Mouse (Mus musculus) gastrocnemius, adult 2 months (tissue): ENCODE measurements around the gene Flt3. TPM values are rescaled to one million over a fixed set of nuclear protein-coding genes. Genes with fewer than 3 reads are reported as not detected.

ENCODE experiments used
- DNase-seq: peaks from one replicate; pipeline ENCODE4 v3.0.0; 2022
- H3K27ac ChIP-seq: fragments of 200-600 bp; 2 replicates; pipeline ENCODE4 v1.8.1; 2022; ENCODE audit warnings: mild to moderate bottlenecking
- H3K4me3 ChIP-seq: fragments of 200-600 bp; 2 replicates; pipeline ENCODE4 v1.8.1; 2022; ENCODE audit warnings: mild to moderate bottlenecking, moderate library complexity
- CTCF ChIP-seq: fragments of 200-600 bp; IDR thresholded peaks from 2 replicates; pipeline ENCODE4 v1.8.1; 2022; ENCODE audit warnings: antibody characterized with exemption, mild to moderate bottlenecking, moderate library complexity
- intact Hi-C: fragments of 180-260 bp; cut with DNase I; formaldehyde crosslinking; loops from one replicate; pipeline ENCODE4 v1.15.1; 2025
- microRNA-seq: library from miRNA; unstranded; fragments of <30 nt; microRNA quantifications from one replicate; pipeline ENCODE4 v1.2.0, GENCODE M21; 2021
- total RNA-seq, 2 experiments: library from RNA; stranded (reverse); gene quantifications; 2 replicates each; pipeline ENCODE4 v1.2.3; 2021

The Flt3 gene
- total RNA-seq, 2 experiments from 2014 or later, result not detected

- no peak for TF ChIP-seq CTCF
- DNase-seq, result no peak
- intact Hi-C loops, result no loop called here
- no peak overlapping the region for H3K4me3 ChIP-seq
- no peak overlapping the region for H3K27ac ChIP-seq
Measured at GRCm38 (mm10) chr5:147300917-147301780, 99.1 kb downstream of the Flt3 start.

GRCm38 (mm10) chr5:147300001-147300363 lies 100.3 kb downstream of the Flt3 start:
- no peak for DNase-seq
- Histone ChIP-seq H3K4me3 (no peak overlapping the region), H3K27ac (no peak overlapping the region)
- intact Hi-C loops, result no loop called here
- no peak for TF ChIP-seq CTCF

GRCm38 (mm10) chr5:147299255-147300000 lies 100.9 kb downstream of the Flt3 start:
- DNase-seq, result no peak
- no peak overlapping the region for H3K27ac ChIP-seq
- TF ChIP-seq CTCF, result peak; percentile 63
- peak overlapping the region; percentile 23 for H3K4me3 ChIP-seq
- intact Hi-C loops, result no loop called here

GRCm38 (mm10) chr5:147297249-147297648 lies 103.0 kb downstream of the Flt3 start:
- TF ChIP-seq CTCF, result no peak
- no peak overlapping the region for H3K27ac ChIP-seq
- intact Hi-C loops, result no loop called here
- no peak overlapping the region for H3K4me3 ChIP-seq
- no peak for DNase-seq

GRCm38 (mm10) chr5:147294121-147294520 lies 106.2 kb downstream of the Flt3 start:
- peak; percentile 8; the same call in 1 of the 2 replicates for TF ChIP-seq CTCF
- DNase-seq, result no peak
- Histone ChIP-seq H3K4me3 (no peak overlapping the region), H3K27ac (no peak overlapping the region)
- intact Hi-C loops, result no loop called here

GRCm38 (mm10) chr5:147293127-147293910 lies 107.0 kb downstream of the Flt3 start:
- TF ChIP-seq CTCF, result peak; percentile 67
- H3K27ac ChIP-seq, result no peak overlapping the region
- H3K4me3 ChIP-seq, result no peak overlapping the region
- intact Hi-C loops, result no loop called here
- DNase-seq, result peak; percentile 44

GRCm38 (mm10) chr5:147292506-147293120 lies 107.7 kb downstream of the Flt3 start:
- TF ChIP-seq CTCF, result no peak
- DNase-seq, result no peak
- intact Hi-C loops, result no loop called here
- H3K4me3 ChIP-seq, result no peak overlapping the region
- no peak overlapping the region for H3K27ac ChIP-seq

- Histone ChIP-seq H3K4me3 (no peak overlapping the region), H3K27ac (no peak overlapping the region)
- intact Hi-C loops, result no loop called here
- DNase-seq, result no peak
- TF ChIP-seq CTCF, result no peak
Measured at GRCm38 (mm10) chr5:147291764-147292505, 108.4 kb downstream of the Flt3 start.

- DNase-seq, result no peak
- Histone ChIP-seq H3K4me3 (no peak overlapping the region), H3K27ac (no peak overlapping the region)
- intact Hi-C loops, result no loop called here
- TF ChIP-seq CTCF, result peak; percentile 11; the same call in 1 of the 2 replicates
Measured at GRCm38 (mm10) chr5:147284365-147284764, 115.9 kb downstream of the Flt3 start.

Small RNA genes within 50 kb of the gene (microRNA-seq; reads per million reads assigned to microRNA genes)
- not detected for gene Mir7k

Other genes with a start within 250 kb of the Flt3 start
- not detected for gene Gsx1, start 211.8 kb downstream of the Flt3 start, total RNA-seq
- gene Pdx1, start 130.5 kb downstream of the Flt3 start, total RNA-seq, result not detected
- gene Cdx2, start 93.2 kb downstream of the Flt3 start, total RNA-seq, result not detected
- gene Urad, start 78.0 kb downstream of the Flt3 start, total RNA-seq, result not detected
- 10 to 100 TPM; 17.4 to 29.3 TPM for gene Pan3, start 29.7 kb upstream of the Flt3 start, total RNA-seq